Mouse (Mus musculus) induced T-regulatory cell, adult 2 months (primary cell): ENCODE measurements at regions not wholly inside any gene's neighbourhood (a gene's known extent, or its start where the extent isn't known, plus 50 kb on each side); places are given as distances from the start of the nearest gene placed in this dataset.

Experiments
- DNase-seq: peaks from one replicate; pipeline ENCODE4 v3.0.0-alpha.2; 2012; ENCODE audit warnings: low read depth

DNA sequence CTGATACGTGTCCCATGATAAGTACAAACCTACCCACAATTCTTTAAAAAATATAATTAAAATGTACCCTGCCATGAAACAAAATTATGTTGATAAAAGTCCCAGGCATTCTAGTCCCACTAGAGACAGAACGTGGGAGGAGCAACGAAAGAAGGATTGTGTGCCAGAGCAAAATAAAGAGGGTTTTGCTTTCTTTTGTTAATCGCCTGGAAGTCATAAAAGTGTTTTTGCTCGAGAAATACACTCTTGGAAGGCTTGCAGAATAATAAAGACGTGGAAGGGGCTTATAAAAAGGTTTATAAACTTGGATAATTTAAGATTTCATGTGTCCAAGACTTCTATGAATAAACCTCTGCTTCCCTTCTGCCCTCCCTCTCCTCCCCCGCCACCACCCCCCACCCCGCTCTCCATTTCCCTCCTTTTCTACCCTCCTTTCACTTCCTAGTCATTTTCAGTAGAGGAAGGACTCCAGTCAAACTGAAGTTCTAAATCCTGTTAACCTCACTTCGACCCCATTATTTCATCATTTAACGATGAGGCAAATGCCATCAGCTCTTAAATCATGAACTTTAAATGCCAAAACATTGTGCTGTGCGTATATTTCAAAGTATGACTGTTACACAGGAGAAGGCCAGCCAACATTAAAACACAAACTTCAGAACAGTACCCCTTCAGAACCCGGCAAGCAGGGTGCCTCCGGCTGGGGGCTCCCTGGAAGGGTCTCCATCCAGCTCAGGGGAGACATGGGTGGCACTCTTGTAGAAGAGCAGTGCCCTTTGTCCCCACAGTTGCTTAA, 54.8 kb upstream of the Cep85l start:
- DNase-seq, result no peak

DNA sequence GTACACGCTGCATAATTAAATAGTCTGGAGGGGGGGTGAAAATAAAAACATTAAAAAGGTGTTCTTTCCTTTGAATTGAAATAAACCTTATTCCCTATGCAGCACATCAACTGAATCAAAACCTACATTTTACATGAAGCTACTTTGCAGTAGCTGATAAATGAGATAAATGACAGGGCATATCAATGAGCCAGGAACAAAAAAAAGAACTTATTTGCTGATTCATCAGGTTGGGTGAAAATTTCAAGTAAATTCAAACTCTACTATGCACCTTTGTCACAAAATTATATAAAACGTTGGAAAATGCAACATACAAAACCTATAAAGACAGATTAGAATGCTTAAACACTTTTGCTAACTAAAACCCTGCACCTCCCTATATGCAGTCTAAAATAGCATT, 53.0 kb upstream of the Cep85l start:
- DNase-seq, result no peak

DNA sequence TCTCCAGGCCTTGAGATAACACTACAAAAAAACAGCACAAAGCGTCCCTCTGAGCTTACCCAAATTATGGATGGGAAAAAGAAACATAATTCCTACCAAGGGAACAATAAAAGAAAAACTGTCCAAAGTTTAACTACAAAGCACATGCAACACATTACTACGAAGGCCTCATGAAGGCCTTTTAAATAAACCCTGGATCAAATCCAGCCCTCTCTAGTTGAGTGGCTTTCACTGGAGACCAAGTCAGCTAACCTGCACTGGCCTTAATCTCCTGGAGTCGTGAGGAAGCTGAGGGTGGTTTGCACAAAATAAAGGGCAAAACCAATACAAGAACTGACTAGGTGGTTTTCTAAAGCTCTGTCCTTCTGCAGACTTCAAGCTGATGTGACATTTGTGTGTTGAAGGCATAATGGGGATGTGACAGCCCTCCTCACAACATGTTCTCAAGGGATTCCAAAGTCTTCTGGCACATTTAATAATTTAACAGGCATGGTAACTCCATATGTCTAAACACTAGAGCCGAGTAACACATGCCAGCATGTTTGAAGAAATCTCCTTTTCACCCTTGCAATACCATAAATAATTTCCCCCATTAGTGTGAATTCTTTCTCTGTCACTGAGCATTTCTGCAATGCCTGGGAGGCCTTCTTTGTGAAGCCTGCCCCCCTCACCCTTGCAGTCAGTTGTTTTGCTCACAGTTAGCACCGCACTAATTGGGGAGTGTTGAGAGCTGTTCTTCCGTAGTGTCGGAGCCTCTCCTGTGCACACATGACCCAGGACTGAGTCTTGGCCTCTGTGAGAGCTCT, 50.0 kb upstream of the Cep85l start:
- DNase-seq, result no peak
